ENCODE assay signal across 13 mouse cellular contexts in genomic region chr6:29697548-29697947, GRCm38 (mm10). TPM values are rescaled to one million over a fixed set of nuclear protein-coding genes. Genes with fewer than 3 reads are reported as not detected.
DNase-seq lines count a peak whose midpoint lies in the region; ATAC-seq lines count a peak whose summit lies in the region.
"Had no signal": no experiment of that assay in that cellular context is flagged by ENCODE, and none has a peak within 500 bp of the region (broad histone marks: within the 10 kb centered on the region; RNA-seq: fewer than 3 reads in every experiment).

No protein-coding gene starts in this region.

- no peak overlapping the region for H3K4me2 ChIP-seq in limb, embryonic 12.5 days
- peak overlapping the region; percentile 90 for H3K4me2 ChIP-seq in liver, embryonic 16.5 days (ENCODE audit: low read depth, low read length)
- no peak overlapping the region for H3K4me2 ChIP-seq in midbrain, embryonic 11.5 days
- H3K4me2 ChIP-seq: midbrain, embryonic 13.5 days had no signal

- H3K36me3 ChIP-seq in limb, embryonic 12.5 days: no peaks in the 10 kb centered on the region
- no peaks in the 10 kb centered on the region for H3K36me3 ChIP-seq in limb, embryonic 10.5 days
- H3K36me3 ChIP-seq in liver, embryonic 16.5 days (ENCODE audit: control insufficient read depth, insufficient read depth): peaks cover 7% of the 10 kb centered on the region
- no peaks in the 10 kb centered on the region for H3K36me3 ChIP-seq in midbrain, embryonic 11.5 days (ENCODE audit: control insufficient read depth, insufficient read depth, low read length)
- H3K36me3 ChIP-seq: hindbrain, embryonic 10.5 days; midbrain, embryonic 13.5 days had no signal

- peaks cover 10% of the 10 kb centered on the region for H3K4me1 ChIP-seq in limb, embryonic 12.5 days (replicated peaks)
- H3K4me1 ChIP-seq in limb, embryonic 10.5 days: peaks cover 16% of the 10 kb centered on the region
- peaks cover 59% of the 10 kb centered on the region for H3K4me1 ChIP-seq in liver, embryonic 16.5 days (ENCODE audit: control insufficient read depth, low read depth, low read length)
- H3K4me1 ChIP-seq in midbrain, embryonic 11.5 days (ENCODE audit: control insufficient read depth, insufficient read depth, low read length): peaks cover 10% of the 10 kb centered on the region

- ATAC-seq in limb, embryonic 12.5 days (ENCODE audit: insufficient number of reproducible peaks, insufficient read depth, low FRiP score, low TSS enrichment, low read depth): peak; percentile 57; the same call in 1 of the 2 replicates
- ATAC-seq in erythroblast, adult 5-6 weeks (replicated peaks; ENCODE audit: low FRiP score, poor library complexity, severe bottlenecking): peak; percentile 45
- peak; percentile 76 for ATAC-seq in liver, embryonic 16.5 days (ENCODE audit: low read depth)
- ATAC-seq in midbrain, embryonic 11.5 days (ENCODE audit: low FRiP score): no peak
- ATAC-seq: midbrain, embryonic 13.5 days had no signal

- DNase-seq in limb, embryonic 10.5 days (ENCODE audit: low spot score): no peak
- no peak for DNase-seq in midbrain, embryonic 11.5 days (ENCODE audit: low spot score, missing footprints)
- no peak for DNase-seq in thymus, postnatal 4 days
- no peak for DNase-seq in cerebellum, postnatal 4 days (ENCODE audit: low spot score in 2 of 2)
- DNase-seq: cerebellum, postnatal 36 days; lung, postnatal 10 days; thymus, adult 18-20 months had no signal

- WGBS in limb, embryonic 12.5 days: 45% methylated on average over 3 of the region's 3 CpGs
- 53% methylated on average over 3 of the region's 3 CpGs for WGBS in limb, embryonic 10.5 days
- 12% methylated on average over 3 of the region's 3 CpGs for WGBS in liver, embryonic 16.5 days (ENCODE audit: insufficient replicate concordance)
- WGBS in midbrain, embryonic 11.5 days: 48% methylated on average over 3 of the region's 3 CpGs

- peaks cover 43% of the 10 kb centered on the region for H3K27me3 ChIP-seq in limb, embryonic 12.5 days
- H3K27me3 ChIP-seq in limb, embryonic 10.5 days (ENCODE audit: low read depth, poor library complexity, severe bottlenecking): peaks cover 47% of the 10 kb centered on the region
- H3K27me3 ChIP-seq in liver, embryonic 16.5 days (ENCODE audit: control insufficient read depth, insufficient read depth, low read depth, low read length): peaks cover 4% of the 10 kb centered on the region
- H3K27me3 ChIP-seq in midbrain, embryonic 11.5 days (ENCODE audit: control insufficient read depth, insufficient read depth, low read length): no peaks in the 10 kb centered on the region

- H3K27ac ChIP-seq in limb, embryonic 12.5 days: no peak overlapping the region
- H3K27ac ChIP-seq in limb, embryonic 10.5 days: no peak overlapping the region
- peak overlapping the region; percentile 99 for H3K27ac ChIP-seq in liver, embryonic 16.5 days (ENCODE audit: low read length)
- no peak overlapping the region for H3K27ac ChIP-seq in midbrain, embryonic 11.5 days (ENCODE audit: low read depth, low read length)
- H3K27ac ChIP-seq: layer of hippocampus, adult 2 months; midbrain, embryonic 13.5 days had no signal

- H3K9me3 ChIP-seq in limb, embryonic 12.5 days: no peaks in the 10 kb centered on the region
- no peaks in the 10 kb centered on the region for H3K9me3 ChIP-seq in limb, embryonic 10.5 days (replicated peaks)
- H3K9me3 ChIP-seq in liver, embryonic 16.5 days (replicated peaks; ENCODE audit: control insufficient read depth, low read length): no peaks in the 10 kb centered on the region
- no peaks in the 10 kb centered on the region for H3K9me3 ChIP-seq in midbrain, embryonic 11.5 days (ENCODE audit: control insufficient read depth, low read length)
- H3K9me3 ChIP-seq: hindbrain, embryonic 10.5 days; midbrain, embryonic 13.5 days had no signal

- no peak overlapping the region for H3K4me3 ChIP-seq in limb, embryonic 12.5 days (replicated peaks)
- H3K4me3 ChIP-seq in limb, embryonic 10.5 days: no peak overlapping the region
- H3K4me3 ChIP-seq in liver, embryonic 16.5 days (ENCODE audit: low read depth, low read length): peak overlapping the region; percentile 99
- H3K4me3 ChIP-seq in midbrain, embryonic 11.5 days (ENCODE audit: low read depth, low read length): no peak overlapping the region
- H3K4me3 ChIP-seq: hindbrain, embryonic 10.5 days; layer of hippocampus, adult 2 months; midbrain, embryonic 13.5 days had no signal

- no peak overlapping the region for H3K9ac ChIP-seq in limb, embryonic 12.5 days (replicated peaks)
- H3K9ac ChIP-seq in liver, embryonic 16.5 days (ENCODE audit: low read depth, low read length): peak overlapping the region; percentile 100
- no peak overlapping the region for H3K9ac ChIP-seq in midbrain, embryonic 11.5 days (ENCODE audit: low read length)
- H3K9ac ChIP-seq: midbrain, embryonic 13.5 days had no signal

RNA-seq across cellular contexts. Expression of gene Tspan33, which starts 3.5 kb away (rescaled TPM):
- polyA plus RNA-seq in limb, embryonic 12.5 days (2016; fragmentation: Nextera tagmentation; extraction: Ambion mirVana): 5.2 and 6.2 TPM in 2 replicates
- 6.7 and 7.0 TPM in 2 replicates for polyA plus RNA-seq in limb, embryonic 10.5 days (2016; fragmentation: Nextera tagmentation; extraction: Ambion mirVana)
- total RNA-seq in erythroblast, adult 5-6 weeks (2015; ENCODE audit: low replicate concordance): 246 and 272 TPM in 2 replicates
- total RNA-seq in erythroblast, adult 5-6 weeks (2017; ENCODE audit: low replicate concordance): 487 and 489 TPM in 2 replicates
- 110 and 156 TPM in 2 replicates for polyA plus RNA-seq in liver, embryonic 16.5 days (2015; fragmentation: Nextera tagmentation; extraction: Ambion mirVana)
- 4.9 and 6.8 TPM in 2 replicates for polyA plus RNA-seq in midbrain, embryonic 11.5 days (2014; fragmentation: Nextera tagmentation; extraction: Ambion mirVana)

RNA-seq across cellular contexts. Expression of gene Smo, which starts 37.8 kb away (rescaled TPM):
- 58.7 and 71.4 TPM in 2 replicates for polyA plus RNA-seq in limb, embryonic 12.5 days (2016; fragmentation: Nextera tagmentation; extraction: Ambion mirVana)
- polyA plus RNA-seq in limb, embryonic 10.5 days (2016; fragmentation: Nextera tagmentation; extraction: Ambion mirVana): 67.6 and 69.3 TPM in 2 replicates
- 3.3 and 4.0 TPM in 2 replicates for total RNA-seq in erythroblast, adult 5-6 weeks (2015; ENCODE audit: low replicate concordance)
- total RNA-seq in erythroblast, adult 5-6 weeks (2017; ENCODE audit: low replicate concordance): 0.60 and 2.6 TPM in 2 replicates
- 2.7 and 2.9 TPM in 2 replicates for polyA plus RNA-seq in liver, embryonic 16.5 days (2015; fragmentation: Nextera tagmentation; extraction: Ambion mirVana)
- 38.6 and 44.5 TPM in 2 replicates for polyA plus RNA-seq in midbrain, embryonic 11.5 days (2014; fragmentation: Nextera tagmentation; extraction: Ambion mirVana)

Comparison
In these comparisons a context has a peak if more than half of its experiments do, and no peak if none do; other contexts are left out.
1. RNA of gene Tspan33, which starts 3.5 kb away (polyA plus RNA-seq): 110 to 156 TPM in liver, embryonic 16.5 days; 6.7 to 7.0 TPM in limb, embryonic 10.5 days, 4.9 to 6.8 TPM in midbrain, embryonic 11.5 days and 5.2 to 6.2 TPM in limb, embryonic 12.5 days; every median in the first group is over 10 times any median in the second.
2. RNA of gene Smo, which starts 37.8 kb away (polyA plus RNA-seq): 67.6 to 69.3 TPM in limb, embryonic 10.5 days, 58.7 to 71.4 TPM in limb, embryonic 12.5 days and 38.6 to 44.5 TPM in midbrain, embryonic 11.5 days; 2.7 to 2.9 TPM in liver, embryonic 16.5 days; every median in the first group is over 10 times any median in the second.